Mouse (Mus musculus) spleen, adult 2 months (tissue): ENCODE measurements at regions not wholly inside any gene's neighbourhood (a gene's known extent, or its start where the extent isn't known, plus 50 kb on each side); places are given as distances from the start of the nearest gene placed in this dataset.
"Not testable (repeated sequence)": the region's sequence is repeated elsewhere in the genome, so short reads cannot be mapped to it uniquely, and the experiment has no call there.

Experiments used
- CTCF ChIP-seq: fragments of 200-500 bp; IDR thresholded peaks from 2 replicates; pipeline ENCODE4 v1.5.1; 2011; ENCODE audit warnings: mild to moderate bottlenecking, inconsistent platforms; ENCODE audit not compliant: insufficient read depth, insufficient read length, insufficient replicate concordance; ENCODE audit errors: extremely low read depth
- POLR2A ChIP-seq: fragments of 200-500 bp; IDR thresholded peaks from 2 replicates; pipeline ENCODE4 v1.6.1; 2011; ENCODE audit warnings: low read depth, low read length, inconsistent platforms

DNA sequence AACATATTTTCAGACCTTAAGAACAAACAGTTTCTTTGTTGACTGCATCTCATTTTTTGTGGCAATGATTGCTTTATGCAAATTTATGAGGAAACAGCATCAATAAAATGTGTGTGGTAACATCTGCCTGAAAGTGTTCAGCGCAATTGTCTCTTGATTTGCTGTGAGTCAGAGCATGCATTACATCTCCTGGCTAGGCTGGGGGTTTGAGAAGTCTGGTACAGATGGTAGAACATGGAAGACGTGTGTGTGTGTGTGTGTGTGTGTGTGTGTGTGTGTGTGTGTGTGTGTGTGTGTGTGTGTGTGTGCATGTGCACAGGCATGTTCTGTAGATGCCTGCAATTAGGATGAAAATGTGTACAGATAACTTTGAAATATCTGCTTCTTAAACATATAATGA, 376.5 kb downstream of the Prdm13 start:
- not testable (repeated sequence) for TF ChIP-seq CTCF, POLR2A
